Mouse (Mus musculus) CH12.LX (cell line): Measurements from ENCODE around the gene Gm17416. TPM values are rescaled to one million over a fixed set of nuclear protein-coding genes. Genes with fewer than 3 reads are reported as not detected.

Experiments used
- DNase-seq: peaks from one replicate; pipeline ENCODE4 v3.0.0-alpha.2; 2013; ENCODE audit errors: extremely low read depth
- H3K27ac ChIP-seq: 2 replicates; pipeline ENCODE4 v1.5.1; 2012; ENCODE audit warnings: low read depth, mild to moderate bottlenecking, control low read depth, moderate library complexity; ENCODE audit not compliant: insufficient read depth
- H3K27me3 ChIP-seq: replicated peaks from 2 replicates; pipeline ENCODE3; 2012; ENCODE audit warnings: inconsistent platforms
- H3K36me3 ChIP-seq, 2 experiments: replicated peaks in 1 of 2; 2 replicates each; pipeline versions ENCODE3 to v1.6.1; 2012; ENCODE audit warnings: inconsistent platforms in 1 of 2, low read length in 1 of 2, mild to moderate bottlenecking in 1 of 2, mixed read lengths in 1 of 2, moderate library complexity in 1 of 2; ENCODE audit not compliant: control insufficient read depth in 1 of 2, insufficient read depth in 1 of 2
- H3K4me1 ChIP-seq, 2 experiments: 2 replicates each; pipeline ENCODE4 v1.6.1; 2012; ENCODE audit warnings: inconsistent platforms in 1 of 2, moderate library complexity in 1 of 2; ENCODE audit not compliant: insufficient read depth in 2 of 2, control insufficient read depth in 1 of 2
- H3K4me2 ChIP-seq: 2 replicates; pipeline ENCODE4 v1.6.1; 2012; ENCODE audit warnings: low read depth, mild to moderate bottlenecking, control low read depth; ENCODE audit not compliant: poor library complexity, insufficient read depth, severe bottlenecking
- H3K4me3 ChIP-seq, 3 experiments: fragments of 150-350 bp in 1 of 3; sonication (generic) in 1 of 3; replicated peaks in 1 of 3; 2 replicates each; pipeline versions ENCODE3 to v1.5.1; 2011 to 2012; ENCODE audit warnings: low read depth in 2 of 3, low read length in 2 of 3, mild to moderate bottlenecking in 2 of 3, moderate library complexity in 2 of 3, control low read depth in 1 of 3, improper control_type of control experiment in 1 of 3, inconsistent platforms in 1 of 3, mixed read lengths in 1 of 3; ENCODE audit not compliant: poor library complexity in 1 of 3
- H3K79me2 ChIP-seq: replicated peaks from 2 replicates; pipeline ENCODE4 v1.6.1; 2012; ENCODE audit warnings: mild to moderate bottlenecking, moderate library complexity; ENCODE audit not compliant: control insufficient read depth, poor library complexity, insufficient read depth, severe bottlenecking; ENCODE audit errors: extremely low read depth
- H3K9ac ChIP-seq: 2 replicates; pipeline ENCODE4 v1.6.1; 2012; ENCODE audit warnings: low read depth, mild to moderate bottlenecking, control low read depth, moderate library complexity; ENCODE audit not compliant: insufficient read depth
- H3K9me3 ChIP-seq: replicated peaks from 2 replicates; pipeline ENCODE3; 2012; ENCODE audit warnings: low read length, inconsistent platforms, mixed read lengths
- BHLHE40 ChIP-seq: IDR thresholded peaks from 2 replicates; pipeline ENCODE4 v1.6.1; 2011; ENCODE audit warnings: mild to moderate bottlenecking, low read depth, low read length, improper control_type of control experiment
- CHD2 ChIP-seq: IDR thresholded peaks from 2 replicates; pipeline ENCODE4 v1.6.1; 2011; ENCODE audit warnings: low read length, improper control_type of control experiment
- CTCF ChIP-seq, 2 experiments: IDR thresholded peaks in 1 of 2; conservative IDR thresholded peaks in 1 of 2; 2 replicates each; pipeline ENCODE4 v1.5.1; 2011 to 2012; ENCODE audit warnings: low read depth in 2 of 2, low read length in 2 of 2, improper control_type of control experiment in 1 of 2, inconsistent platforms in 1 of 2, mild to moderate bottlenecking in 1 of 2, moderate library complexity in 1 of 2
- EP300 ChIP-seq: IDR thresholded peaks from 2 replicates; pipeline ENCODE4 v1.6.1; 2011; ENCODE audit warnings: low read length, improper control_type of control experiment
- ETS1 ChIP-seq: conservative IDR thresholded peaks from 2 replicates; pipeline ENCODE4 v1.6.1; 2012; ENCODE audit warnings: low read depth, mild to moderate bottlenecking, inconsistent platforms, low read length, improper control_type of control experiment, moderate library complexity
- HCFC1 ChIP-seq: IDR thresholded peaks from 2 replicates; pipeline ENCODE4 v1.6.1; 2012; ENCODE audit warnings: low read depth, mild to moderate bottlenecking, inconsistent platforms, low read length, improper control_type of control experiment
- IRF4 ChIP-seq: IDR thresholded peaks from 2 replicates; pipeline ENCODE4 v1.6.1; 2014; ENCODE audit warnings: low read depth, mild to moderate bottlenecking, inconsistent platforms, low read length, improper control_type of control experiment
- JUN ChIP-seq: IDR thresholded peaks from 2 replicates; pipeline ENCODE4 v1.6.1; 2011; ENCODE audit warnings: low read depth, mild to moderate bottlenecking, low read length, improper control_type of control experiment, moderate library complexity; ENCODE audit not compliant: insufficient read depth
- MAZ ChIP-seq: IDR thresholded peaks from 2 replicates; pipeline ENCODE4 v1.6.1; 2012; ENCODE audit warnings: low read depth, mild to moderate bottlenecking, inconsistent platforms, low read length, improper control_type of control experiment, moderate library complexity
- MEF2A ChIP-seq: IDR thresholded peaks from 2 replicates; pipeline ENCODE4 v1.6.1; 2014; ENCODE audit warnings: low read depth, mild to moderate bottlenecking, inconsistent platforms, low read length, improper control_type of control experiment, borderline replicate concordance
- RCOR1 ChIP-seq: conservative IDR thresholded peaks from 2 replicates; pipeline ENCODE4 v1.6.1; 2012; ENCODE audit warnings: low read depth, mild to moderate bottlenecking, inconsistent platforms, low read length, improper control_type of control experiment
- USF1 ChIP-seq: IDR thresholded peaks from 2 replicates; pipeline ENCODE4 v1.6.1; 2014; ENCODE audit warnings: low read depth, mild to moderate bottlenecking, inconsistent platforms, low read length, improper control_type of control experiment
- ZMIZ1 ChIP-seq: IDR thresholded peaks from 2 replicates; pipeline ENCODE4 v1.6.1; 2012; ENCODE audit warnings: low read depth, mild to moderate bottlenecking, inconsistent platforms, low read length, improper control_type of control experiment
- dilution Hi-C: fragments of 300-500 bp; cut with MboI; formaldehyde crosslinking; loops from 2 replicates; pipeline ENCODE4 v1.14.3; 2020; ENCODE audit warnings: low sequenced_read_pairs; ENCODE audit not compliant: extremely low pct_unique_long_range_greater_than_20kb, extremely low pct_ligation_motif_present
- in situ Hi-C: fragments of 300-500 bp; cut with MboI; formaldehyde crosslinking; loops from 3 replicates; pipeline ENCODE4 v1.14.3; 2019; ENCODE audit warnings: low sequenced_read_pairs, low pct_ligation_motif_present, low pct_unique_long_range_greater_than_20kb, mixed read lengths
- polyA plus RNA-seq: library from polyadenylated mRNA; unstranded; fragments of >175 nt; gene quantifications from 2 replicates; pipeline ENCODE4 v1.2.1, GENCODE M21; 2012; ENCODE audit warnings: low read depth; ENCODE audit not compliant: insufficient read length
- total RNA-seq, 2 experiments: library from RNA; depleted of rRNA; stranded (reverse); fragments of 300-350 nt in 1 of 2; fragments of >200 nt in 1 of 2; gene quantifications; 2 replicates each; pipeline ENCODE4 v1.2.3; 2012 to 2014

The Gm17416 gene
- total and polyA plus RNA-seq, 3 experiments, result not detected

- TF ChIP-seq ZMIZ1 (no peak), USF1 (no peak), CHD2 (no peak), BHLHE40 (no peak), IRF4 (no peak), ETS1 (no peak), EP300 (no peak), JUN (no peak), HCFC1 (no peak), MEF2A (no peak)
- Histone ChIP-seq H3K27ac (no peak overlapping the region), H3K9ac (no peak overlapping the region), H3K9me3 (no peaks in the 10 kb centered on the region), H3K4me2 (no peak overlapping the region), H3K4me3 (no peak overlapping the region), H3K27me3 (peaks cover 33% of the 10 kb centered on the region), H3K36me3 (no peaks in the 10 kb centered on the region), H3K4me1 (peaks cover 0 to 9% of the 10 kb centered on the region in 2 experiments; a peak in 2 of 4 replicates), H3K79me2 (no peaks in the 10 kb centered on the region)
- in situ Hi-C loops, result loop anchor here (25.0 kb wide), 1 partner anchor 126 kb away; the partner anchor contains the start of gene Defb23
- no peak for DNase-seq
- dilution Hi-C loops, result no loop called here
Observed at GRCm38 (mm10) chr2:152588450-152588849, 19.3 kb downstream of the Gm17416 start.

GRCm38 (mm10) chr2:152589021-152589420 is 19.9 kb downstream of the Gm17416 start:
- no peak for DNase-seq
- peaks cover 28% of the 10 kb centered on the region for H3K27me3 ChIP-seq
- H3K9ac ChIP-seq, result no peak overlapping the region
- no peaks in the 10 kb centered on the region for H3K79me2 ChIP-seq
- TF ChIP-seq RCOR1 (no peak), CTCF (conservative IDR thresholded peaks at IDR 0.05 in 1 of 2, IDR thresholded peaks at IDR 0.05 in 1 of 2; ENCODE audit: low read depth in 2 of 2, low read length in 2 of 2) (peak in 1 of 2 experiments; percentile 4; a peak in 1 of 4 replicates), MAZ (no peak), IRF4 (no peak), ZMIZ1 (no peak)
- H3K4me3 ChIP-seq, result no peak overlapping the region
- H3K36me3 ChIP-seq, result no peaks in the 10 kb centered on the region
- no peaks in the 10 kb centered on the region for H3K9me3 ChIP-seq
- dilution Hi-C loops, result no loop called here
- no peak overlapping the region for H3K27ac ChIP-seq
- in situ Hi-C loops, result loop anchor here (25.0 kb wide), 1 partner anchor 127 kb away; the partner anchor contains the start of gene Defb23
- H3K4me2 ChIP-seq, result no peak overlapping the region
- peaks cover 0 to 9% of the 10 kb centered on the region in 2 experiments; a peak in 2 of 4 replicates for H3K4me1 ChIP-seq
